Mouse (Mus musculus) left cerebral cortex, adult 9 months (tissue): ENCODE measurements at regions not wholly inside any gene's neighbourhood (a gene's known extent, or its start where the extent isn't known, plus 50 kb on each side); places are given as distances from the start of the nearest gene placed in this dataset.

Experiments used
- DNase-seq, 2 experiments: peaks; one replicate each; pipeline ENCODE4 v3.0.0; 2022; ENCODE audit warnings: low spot score in 2 of 2

DNA sequence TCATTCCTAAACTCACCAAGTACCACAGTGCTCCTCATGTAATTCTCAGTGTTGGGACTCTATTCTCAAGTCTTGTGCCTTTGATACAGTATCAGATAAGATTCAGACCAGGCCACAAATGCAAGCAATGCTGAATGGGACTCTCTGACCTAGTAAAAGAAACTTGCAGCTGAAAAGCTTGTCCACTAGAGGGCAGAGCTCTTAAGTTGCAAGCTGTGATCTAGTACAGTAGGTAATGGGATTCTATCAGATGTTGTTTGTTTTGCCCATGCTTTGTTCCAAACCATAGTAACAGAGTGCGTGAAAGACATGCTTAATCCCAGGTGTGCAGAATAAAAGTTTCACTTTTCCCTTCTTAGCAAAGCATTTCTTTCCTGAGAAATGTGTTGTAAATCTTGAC is 383.2 kb upstream of the Chrm2 start:
- DNase-seq, result peak in 1 of 2 experiments; percentile 30

DNA sequence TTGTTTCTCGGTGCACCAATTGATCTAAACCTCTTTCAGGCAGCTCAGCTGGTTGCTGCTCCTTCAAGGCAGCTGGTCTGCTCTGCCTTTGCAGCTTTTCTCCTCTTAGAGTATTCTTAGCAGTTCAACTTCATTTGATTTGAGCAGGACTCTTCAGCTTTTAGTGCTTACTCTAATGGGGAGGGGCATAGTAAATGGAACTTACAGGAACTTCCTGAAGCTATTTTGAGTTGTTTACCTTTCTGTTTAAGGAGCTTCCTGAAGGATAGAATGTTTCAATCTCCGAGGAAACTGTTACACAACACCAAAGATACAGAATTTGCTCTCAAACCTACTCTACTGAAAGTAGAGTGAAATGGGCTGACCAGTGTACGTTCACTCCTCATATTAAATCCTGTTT is 385.8 kb upstream of the Chrm2 start:
- DNase-seq, result no peak

DNA sequence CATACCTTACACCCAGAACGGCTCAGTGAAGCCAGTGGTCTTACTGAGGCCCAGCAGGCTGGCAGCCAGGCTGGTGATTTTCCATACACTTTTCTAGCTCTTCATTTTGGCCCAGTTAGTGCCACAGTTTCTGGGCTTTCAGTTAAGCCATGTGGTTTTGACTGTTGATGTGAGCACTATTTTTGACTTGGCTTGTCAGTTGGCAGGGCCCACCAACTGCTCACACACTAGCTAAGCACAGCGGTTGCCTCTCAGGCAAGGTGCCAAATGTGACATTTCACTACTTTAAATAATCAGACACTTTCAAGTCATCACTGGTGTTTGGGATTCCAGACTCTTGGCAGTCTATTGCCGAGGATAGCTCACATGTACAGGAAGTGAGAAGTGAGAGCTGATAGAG is 399.0 kb upstream of the Chrm2 start:
- peak; percentile 52 to 63 for DNase-seq

- DNase-seq, result no peak
Observed at GRCm38 (mm10) chr6:35940071-35940470, 400.4 kb upstream of the Mtpn start.

DNA sequence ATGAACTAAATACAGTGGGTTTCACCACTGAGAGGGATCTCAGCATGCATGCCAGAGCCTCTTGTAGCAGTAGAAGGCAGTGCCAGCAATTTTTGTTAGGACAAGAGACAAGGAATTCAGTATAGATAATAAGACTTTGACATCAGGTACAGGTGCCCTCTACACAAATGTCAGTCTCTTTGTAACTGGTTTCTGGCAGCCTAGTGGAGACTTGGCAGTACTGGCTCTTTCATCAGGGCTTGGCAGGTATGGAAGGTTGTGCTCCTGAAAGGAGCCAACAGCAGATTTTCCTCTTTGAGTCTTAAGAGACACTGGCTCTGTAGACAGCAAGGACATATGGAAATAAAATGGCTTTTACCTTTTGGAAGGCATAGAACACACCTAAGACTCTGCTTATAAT is 384.5 kb upstream of the Mtpn start:
- DNase-seq, result no peak

- DNase-seq, result no peak
Observed at GRCm38 (mm10) chr6:35897990-35898389, 358.3 kb upstream of the Mtpn start.

GRCm38 (mm10) chr6:35895692-35896091 is 356.0 kb upstream of the Mtpn start:
- DNase-seq, result no peak

GRCm38 (mm10) chr6:35874671-35875070 is 335.0 kb upstream of the Mtpn start:
- no peak for DNase-seq

- DNase-seq, result no peak
Observed at GRCm38 (mm10) chr6:35871388-35871787, 331.7 kb upstream of the Mtpn start.

DNA sequence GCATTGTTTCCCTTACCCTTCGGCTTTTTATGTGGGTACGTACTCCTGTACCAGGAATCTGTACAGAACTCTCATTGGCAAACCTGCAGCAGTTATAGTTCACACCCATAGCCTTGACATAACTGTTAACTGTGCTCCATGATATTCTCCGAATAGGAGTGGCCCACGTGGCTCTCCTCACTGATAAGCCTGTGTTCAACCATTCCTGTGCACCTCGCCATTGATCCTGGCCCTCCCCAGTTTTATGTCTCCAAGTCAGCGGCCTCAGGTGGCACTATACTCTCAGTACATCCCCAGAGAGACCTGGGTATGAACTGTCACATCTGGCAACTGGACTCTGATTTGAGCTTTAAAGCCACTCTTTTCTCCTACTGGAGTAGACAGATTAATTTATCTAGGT is 324.5 kb upstream of the Mtpn start:
- no peak for DNase-seq

DNA sequence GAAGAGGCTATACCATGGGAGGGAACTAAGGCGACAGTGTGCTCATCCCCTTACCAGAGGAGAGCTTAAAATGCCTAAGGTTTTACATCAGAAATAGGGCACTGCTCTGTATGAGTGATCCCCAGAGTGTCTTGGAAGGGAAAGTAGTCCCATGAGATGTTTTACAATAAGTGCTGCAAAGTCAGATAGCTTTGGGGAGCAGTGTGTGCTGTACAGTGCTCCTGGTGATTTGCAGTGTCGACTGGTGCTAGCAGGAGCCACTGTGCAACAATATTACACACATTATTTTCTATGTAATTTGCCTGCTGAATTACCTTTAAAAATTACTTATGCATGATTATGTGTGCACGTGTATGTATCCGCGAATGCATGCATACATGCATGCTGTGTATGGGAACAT is 314.3 kb upstream of the Mtpn start:
- no peak for DNase-seq

DNA sequence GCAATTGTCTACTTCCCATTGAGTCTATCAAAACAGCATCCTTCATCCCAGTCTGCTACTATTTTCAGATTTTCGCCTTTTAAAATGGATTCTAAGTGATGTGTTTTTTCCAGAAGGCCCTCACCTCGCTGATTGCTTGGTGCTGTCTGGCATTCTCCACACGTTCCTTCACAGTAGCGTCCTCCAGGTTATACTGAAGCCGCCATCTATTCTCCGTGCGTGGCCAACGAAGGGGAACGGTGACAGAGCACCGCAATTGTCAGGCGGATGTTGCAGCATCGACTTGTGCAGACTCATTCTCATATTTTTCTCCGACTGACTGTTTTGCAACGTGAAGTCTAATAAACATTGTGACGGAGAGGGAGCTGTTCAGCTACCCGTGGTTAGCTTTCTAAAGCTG is 277.0 kb upstream of the Mtpn start:
- DNase-seq, result no peak

DNA sequence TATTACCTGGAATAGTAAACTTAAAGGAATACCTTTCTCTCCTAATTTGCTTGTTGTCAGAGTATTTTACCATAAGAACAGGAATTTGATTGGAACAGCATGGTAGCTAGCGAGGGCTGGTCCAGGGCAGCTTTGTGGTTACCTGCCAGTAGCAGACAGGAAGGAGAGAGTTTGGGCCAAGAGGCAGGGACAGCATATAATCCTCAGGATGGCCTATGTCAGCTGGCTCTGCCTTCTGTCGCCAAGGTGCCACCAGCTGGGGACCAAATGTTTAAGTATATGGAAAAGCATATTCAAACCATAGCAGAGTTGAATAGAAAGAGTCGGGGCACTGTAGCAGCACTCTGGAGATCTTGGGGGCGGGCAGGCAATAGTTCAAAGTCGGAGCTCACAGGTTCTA is 274.8 kb upstream of the Mtpn start:
- no peak for DNase-seq

GRCm38 (mm10) chr6:35805738-35806137 is 266.1 kb upstream of the Mtpn start:
- no peak for DNase-seq

GRCm38 (mm10) chr6:35804041-35804440 is 264.4 kb upstream of the Mtpn start:
- DNase-seq, result no peak

DNA sequence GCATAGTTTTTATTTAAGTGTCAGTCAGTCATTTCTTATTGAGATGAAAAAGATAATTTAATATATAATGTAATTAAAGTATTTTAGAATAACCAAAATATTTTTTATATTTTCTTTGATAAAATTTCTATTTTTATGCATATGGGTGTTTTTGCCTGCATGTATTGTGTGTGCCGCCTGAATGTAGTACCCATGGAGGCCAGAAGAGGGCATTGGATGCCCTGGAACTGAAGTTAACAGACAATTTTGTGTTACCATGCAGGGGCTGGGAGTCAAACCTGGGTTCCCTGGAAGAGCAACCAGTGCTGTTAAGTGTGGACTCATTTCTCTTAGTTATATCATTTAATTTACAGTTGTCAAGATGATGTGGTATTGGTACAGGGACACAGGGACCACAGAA is 240.0 kb upstream of the Mtpn start:
- no peak for DNase-seq

- DNase-seq, result no peak
Observed at GRCm38 (mm10) chr6:35770907-35771306, 231.2 kb upstream of the Mtpn start.

GRCm38 (mm10) chr6:35759606-35760246 is 220.0 kb upstream of the Mtpn start:
- DNase-seq, result no peak

DNA sequence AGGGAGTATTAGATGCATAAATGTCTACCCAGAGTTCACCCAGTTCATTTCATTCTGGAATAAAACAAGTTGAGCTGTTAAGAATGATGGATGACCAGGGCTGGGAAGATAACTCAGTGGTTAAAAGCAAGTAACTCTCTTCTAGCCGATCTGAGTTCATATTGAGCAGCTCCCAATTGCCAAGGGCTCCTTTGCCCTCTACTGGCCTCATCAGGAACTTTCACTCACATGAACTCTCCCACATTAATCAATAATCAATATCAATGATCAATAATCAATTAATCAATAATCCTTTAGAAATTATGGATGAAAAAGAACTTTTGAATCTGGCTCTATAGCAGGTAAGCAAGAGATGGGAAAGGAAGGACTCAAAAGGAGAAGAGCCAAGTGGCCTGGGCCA is 206.3 kb upstream of the Mtpn start:
- no peak for DNase-seq

DNA sequence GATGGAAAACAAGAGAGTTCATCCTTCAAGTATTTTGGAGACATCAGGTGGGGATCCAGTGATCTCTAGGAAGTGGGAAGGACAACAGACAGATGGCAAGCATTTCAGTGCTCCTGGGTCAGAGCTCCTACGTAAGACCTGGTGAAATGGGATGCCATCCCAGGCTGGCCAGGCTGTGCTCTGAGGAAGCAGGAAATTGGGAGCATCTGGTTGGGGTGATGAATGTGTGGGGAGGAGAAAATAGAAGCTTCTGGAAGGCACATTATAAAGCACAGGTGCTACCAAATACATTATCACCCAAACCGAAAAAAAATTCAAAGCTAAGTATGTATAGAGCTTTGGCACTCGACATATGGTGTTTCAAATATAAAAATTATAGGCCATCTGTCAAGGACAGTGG is 165.9 kb upstream of the Mtpn start:
- peak; percentile 9 to 32 for DNase-seq

- no peak for DNase-seq
Observed at GRCm38 (mm10) chr6:35667062-35667461, 127.4 kb upstream of the Mtpn start.

GRCm38 (mm10) chr6:35651401-35651800 is 111.7 kb upstream of the Mtpn start:
- DNase-seq, result no peak

DNA sequence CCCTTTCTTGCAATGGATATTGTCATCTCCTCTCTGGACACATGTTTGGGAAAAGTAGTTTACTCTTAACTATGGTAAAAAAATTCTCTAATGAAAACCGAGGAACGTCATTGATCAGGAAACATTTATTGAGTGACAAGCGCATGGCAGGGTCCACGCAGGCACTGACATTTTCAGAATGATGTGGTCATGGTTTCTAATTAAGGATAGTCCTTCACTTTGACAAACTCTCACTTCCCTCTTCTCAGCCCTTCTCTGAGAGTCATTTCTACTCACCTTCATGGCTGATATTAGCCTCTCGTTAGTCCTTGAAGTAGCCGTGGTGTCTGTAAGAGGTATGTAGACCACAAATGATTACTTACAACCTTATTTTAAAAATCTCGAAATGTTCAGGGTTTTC is 105.5 kb upstream of the Mtpn start:
- no peak for DNase-seq

DNA sequence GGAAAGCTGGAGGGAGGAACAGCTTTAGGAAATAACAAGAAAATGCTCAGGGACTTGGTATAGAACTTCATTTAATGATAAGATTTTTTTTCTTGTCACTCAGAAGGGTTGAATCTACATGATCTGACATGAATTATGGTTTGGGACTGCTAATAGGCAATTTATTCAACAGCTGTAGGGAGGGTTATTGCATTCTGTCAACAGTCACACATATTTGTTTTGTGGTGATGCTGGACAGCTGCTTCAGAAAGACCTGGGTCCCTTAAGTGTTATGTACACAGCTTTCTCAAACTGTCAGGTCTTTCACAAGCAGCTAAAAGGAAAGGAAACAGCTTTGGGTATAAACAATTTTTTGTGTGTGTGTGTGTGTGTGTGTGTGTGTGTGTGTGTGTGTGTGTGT is 101.0 kb upstream of the Mtpn start:
- DNase-seq, result no peak
